Mouse (Mus musculus) inflammation-experienced regulatory T-cells, adult 6 months (primary cell): ENCODE data around the gene Slc38a9. TPM values are rescaled to one million over a fixed set of nuclear protein-coding genes. Genes with fewer than 3 reads are reported as not detected.

ENCODE experiments used
- ATAC-seq: one replicate; pipeline ENCODE4 v1.8.0; 2017
- polyA plus RNA-seq, 3 experiments: library from polyadenylated mRNA; unstranded; fragments of 100-300 nt; shearing (Covaris generic); gene quantifications; one replicate each; pipeline ENCODE4 v1.2.1; 2017

Slc38a9 gene
- polyA plus RNA-seq, 3 experiments from 2014 or later, result 21.8 to 39.6 (median 34.2) TPM

- no peak for ATAC-seq
Observed at GRCm38 (mm10) chr13:112746695-112747055, 86.1 kb downstream of the Slc38a9 start.

- no peak for ATAC-seq
Observed at GRCm38 (mm10) chr13:112747808-112748430, 87.4 kb downstream of the Slc38a9 start.

GRCm38 (mm10) chr13:112748808-112749510, 88.4 kb downstream of the Slc38a9 start:
- no peak for ATAC-seq

- ATAC-seq, result no peak
Observed at GRCm38 (mm10) chr13:112749881-112750280, 89.3 kb downstream of the Slc38a9 start.

GRCm38 (mm10) chr13:112751454-112752308, 91.1 kb downstream of the Slc38a9 start:
- no peak for ATAC-seq

- no peak for ATAC-seq
Observed at GRCm38 (mm10) chr13:112752309-112752975, 91.9 kb downstream of the Slc38a9 start.

- no peak for ATAC-seq
Observed at GRCm38 (mm10) chr13:112753522-112753921, 93.0 kb downstream of the Slc38a9 start.

- ATAC-seq, result no peak
Observed at GRCm38 (mm10) chr13:112754871-112755270, 94.3 kb downstream of the Slc38a9 start.

GRCm38 (mm10) chr13:112755507-112756010, 95.0 kb downstream of the Slc38a9 start:
- no peak for ATAC-seq

- no peak for ATAC-seq
Observed at GRCm38 (mm10) chr13:112757395-112757794, 96.8 kb downstream of the Slc38a9 start.

- ATAC-seq, result no peak
Observed at GRCm38 (mm10) chr13:112758546-112759090, 98.1 kb downstream of the Slc38a9 start.

GRCm38 (mm10) chr13:112759364-112759763, 98.8 kb downstream of the Slc38a9 start:
- ATAC-seq, result no peak

- no peak for ATAC-seq
Observed at GRCm38 (mm10) chr13:112759777-112760537, 99.4 kb downstream of the Slc38a9 start.

GRCm38 (mm10) chr13:112760538-112760881, 100.0 kb downstream of the Slc38a9 start:
- no peak for ATAC-seq

GRCm38 (mm10) chr13:112761787-112762186, 101.2 kb downstream of the Slc38a9 start:
- ATAC-seq, result no peak

GRCm38 (mm10) chr13:112762548-112762947, 102.0 kb downstream of the Slc38a9 start:
- ATAC-seq, result no peak

- ATAC-seq, result no peak
Observed at GRCm38 (mm10) chr13:112763531-112764091, 103.1 kb downstream of the Slc38a9 start.

GRCm38 (mm10) chr13:112764556-112764955, 104.0 kb downstream of the Slc38a9 start:
- no peak for ATAC-seq

GRCm38 (mm10) chr13:112765654-112766053, 105.1 kb downstream of the Slc38a9 start:
- ATAC-seq, result no peak

- no peak for ATAC-seq
Observed at GRCm38 (mm10) chr13:112770528-112771328, 110.2 kb downstream of the Slc38a9 start.
